Mouse (Mus musculus) spleen, adult 18-20 months (tissue): ENCODE measurements around the gene Gm49366.
A peak's percentile ranks its signal among the peaks of the same experiment; 100 is the strongest.
"Not testable (repeated sequence)": the region's sequence is repeated elsewhere in the genome, so short reads cannot be mapped to it uniquely, and the experiment has no call there.

ENCODE experiments used
- DNase-seq, 2 experiments: peaks; one replicate each; pipeline ENCODE4 v3.0.0; 2022; ENCODE audit warnings: mixed read lengths in 2 of 2

Gm49366 gene

GRCm38 (mm10) chr12:84038691-84039111 lies at the start of gene Gm49366:
Gene Gm49366, plus strand, starts transcription at chr12:84038935.
- DNase-seq, result not testable (repeated sequence)

GRCm38 (mm10) chr12:83989378-83989777 lies 49.4 kb upstream of the Gm49366 start:
- no peak for DNase-seq

DNA sequence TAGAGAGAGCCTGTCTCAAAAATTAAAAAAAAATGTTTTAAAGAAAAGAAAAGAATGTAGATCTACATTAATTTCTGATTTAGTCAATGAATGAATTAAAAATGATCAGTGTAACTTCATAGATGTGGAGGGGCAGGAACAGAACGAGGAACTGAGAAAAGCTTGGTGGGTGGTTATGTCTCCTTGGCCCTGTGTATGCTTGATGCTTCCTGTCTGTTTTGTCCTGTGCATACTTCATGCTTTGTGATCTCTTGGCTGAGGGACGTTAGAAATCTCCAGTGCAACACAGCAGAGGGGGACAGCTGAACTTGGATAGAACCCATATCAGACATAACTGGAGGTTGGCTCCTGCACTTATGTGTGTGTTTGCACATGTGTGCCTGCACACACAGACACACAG lies 41.5 kb upstream of the Gm49366 start:
- DNase-seq, result no peak

- no peak for DNase-seq
These were observed 40.2 kb upstream of the Gm49366 start for GRCm38 (mm10) chr12:83998341-83999107.

- DNase-seq, result not testable (repeated sequence)
These were observed 39.5 kb upstream of the Gm49366 start for GRCm38 (mm10) chr12:83999237-83999636.

DNA sequence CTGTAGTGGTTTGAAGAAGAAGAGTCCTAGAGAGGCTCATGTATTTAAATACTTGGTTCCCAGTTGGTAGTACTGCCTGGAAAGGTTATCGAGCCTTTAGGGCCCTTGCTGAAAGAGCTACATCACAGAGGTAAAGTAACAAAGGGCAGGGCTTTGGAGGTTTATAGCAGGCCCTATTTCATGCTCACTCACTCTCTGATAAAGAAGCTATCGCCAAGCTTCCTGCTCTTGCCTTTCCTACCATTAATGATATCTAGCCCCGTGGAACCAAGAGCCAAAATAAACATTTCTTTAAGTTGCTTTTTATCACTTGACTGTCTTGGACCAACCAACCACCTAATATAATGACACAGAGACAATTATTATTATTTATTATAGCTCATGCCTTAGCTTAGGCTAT lies 38.3 kb upstream of the Gm49366 start:
- no peak for DNase-seq

GRCm38 (mm10) chr12:84003866-84004265 lies 34.9 kb upstream of the Gm49366 start:
- DNase-seq, result no peak

GRCm38 (mm10) chr12:84008251-84008650 lies 30.5 kb upstream of the Gm49366 start:
- DNase-seq, result no peak

GRCm38 (mm10) chr12:84008729-84009128 lies 30.0 kb upstream of the Gm49366 start:
- no peak for DNase-seq

GRCm38 (mm10) chr12:84009171-84009965 lies 29.4 kb upstream of the Gm49366 start, which contains the start of gene Acot1:
Gene Acot1, plus strand, starts transcription at chr12:84009490.
- DNase-seq, result peak; percentile 15 to 40

GRCm38 (mm10) chr12:84010201-84010600 lies 28.5 kb upstream of the Gm49366 start:
- no peak for DNase-seq

GRCm38 (mm10) chr12:84011251-84012040 lies 27.3 kb upstream of the Gm49366 start:
- DNase-seq, result no peak

- no peak for DNase-seq
These were observed 25.6 kb upstream of the Gm49366 start for GRCm38 (mm10) chr12:84013130-84013529.

DNA sequence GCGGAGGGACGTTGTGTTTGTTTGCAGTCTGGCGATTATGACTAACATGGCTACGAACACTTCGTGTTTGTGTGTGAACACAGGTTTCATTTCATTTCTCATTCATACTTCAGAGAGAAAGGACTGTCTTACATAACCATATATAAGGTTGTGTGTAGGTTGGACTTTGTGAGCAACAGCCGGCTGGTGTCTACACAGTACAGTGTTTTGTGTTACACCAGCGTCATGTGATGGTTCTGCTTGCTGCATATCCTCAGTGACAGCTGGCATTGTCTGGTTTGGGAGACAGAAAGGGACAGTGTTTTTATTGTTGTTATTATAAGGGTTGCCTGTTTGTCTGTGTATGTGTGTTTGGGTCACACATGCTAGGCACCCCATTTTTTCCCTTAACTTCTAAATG lies 25.0 kb upstream of the Gm49366 start:
- DNase-seq, result no peak

DNA sequence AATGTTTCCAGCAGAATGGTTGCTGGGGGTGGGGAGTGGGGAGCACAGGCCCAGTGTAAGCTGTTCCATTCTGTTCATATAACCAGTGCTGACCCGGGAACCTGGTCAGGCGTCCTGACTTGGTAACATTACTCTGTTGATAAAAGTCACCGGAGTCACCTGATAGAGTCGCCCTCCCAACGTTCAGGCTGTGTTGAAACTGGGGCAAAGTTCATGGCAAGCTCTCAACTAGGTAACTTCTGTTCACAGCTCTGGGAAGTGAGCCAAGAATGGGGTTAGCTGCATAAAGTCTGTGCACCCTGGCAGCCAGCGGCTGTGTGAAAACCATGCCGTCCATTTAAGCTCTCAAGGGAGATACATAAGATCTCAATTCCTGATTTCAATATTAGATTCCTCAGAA lies 18.2 kb upstream of the Gm49366 start:
- not testable (repeated sequence) for DNase-seq

DNA sequence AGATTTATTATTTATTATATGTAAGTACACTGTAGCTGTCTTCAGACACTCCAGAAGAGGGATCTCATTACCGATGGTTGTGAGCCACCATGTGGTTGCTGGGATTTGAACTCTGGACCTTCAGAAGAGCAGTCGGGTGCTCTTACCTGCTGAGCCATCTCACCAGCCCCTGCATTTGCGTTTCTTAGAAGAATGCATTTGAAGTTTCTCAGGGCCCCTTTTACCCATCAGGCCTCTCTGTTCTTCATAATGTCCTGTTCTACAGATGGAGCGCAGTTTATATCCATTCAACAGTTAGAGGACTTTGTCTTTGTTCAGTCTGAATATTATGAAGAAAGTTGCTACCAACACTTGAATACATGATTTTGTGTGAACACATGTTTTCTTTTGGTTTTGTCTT lies 16.5 kb upstream of the Gm49366 start:
- DNase-seq, result not testable (repeated sequence)

GRCm38 (mm10) chr12:84023052-84023745 lies 15.5 kb upstream of the Gm49366 start:
- DNase-seq, result no peak

- DNase-seq, result no peak
These were observed 12.8 kb upstream of the Gm49366 start for GRCm38 (mm10) chr12:84025888-84026287.

GRCm38 (mm10) chr12:84028328-84028727 lies 10.4 kb upstream of the Gm49366 start:
- DNase-seq, result not testable (repeated sequence)

- DNase-seq, result not testable (repeated sequence)
These were observed 9.7 kb upstream of the Gm49366 start for GRCm38 (mm10) chr12:84029043-84029442.

DNA sequence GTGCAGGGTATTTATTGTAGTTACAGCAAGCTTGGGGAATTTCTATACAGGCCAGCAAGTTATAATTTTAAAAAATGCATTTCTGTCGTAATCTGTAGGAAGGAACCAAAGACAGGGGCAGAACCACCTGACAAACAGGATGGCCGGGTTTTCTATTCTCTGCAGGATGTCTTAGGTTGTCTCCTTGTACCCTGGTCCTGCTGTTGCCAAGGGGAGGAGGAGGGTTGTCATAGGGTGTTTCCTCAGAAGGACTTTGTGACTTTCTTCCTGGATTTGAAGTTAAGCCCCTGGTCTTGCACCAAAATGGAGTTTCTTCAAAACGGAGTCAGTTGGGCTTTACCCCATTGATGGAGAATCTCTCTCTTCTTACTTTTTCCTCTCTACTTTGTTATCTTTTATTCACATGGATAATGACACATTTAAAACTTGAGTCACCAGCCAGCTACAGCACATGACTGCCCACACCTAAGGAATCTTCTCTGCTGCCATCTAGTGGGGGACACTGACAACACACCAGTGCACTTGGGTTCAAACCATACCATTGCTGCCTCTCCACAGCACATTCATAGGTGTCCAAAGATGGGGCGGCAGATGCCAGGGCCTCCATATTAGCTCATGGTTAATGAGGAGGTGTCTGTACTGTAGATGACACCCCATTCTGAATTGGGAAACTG lies 7.9 kb upstream of the Gm49366 start:
- DNase-seq, result peak; percentile 36 to 72

DNA sequence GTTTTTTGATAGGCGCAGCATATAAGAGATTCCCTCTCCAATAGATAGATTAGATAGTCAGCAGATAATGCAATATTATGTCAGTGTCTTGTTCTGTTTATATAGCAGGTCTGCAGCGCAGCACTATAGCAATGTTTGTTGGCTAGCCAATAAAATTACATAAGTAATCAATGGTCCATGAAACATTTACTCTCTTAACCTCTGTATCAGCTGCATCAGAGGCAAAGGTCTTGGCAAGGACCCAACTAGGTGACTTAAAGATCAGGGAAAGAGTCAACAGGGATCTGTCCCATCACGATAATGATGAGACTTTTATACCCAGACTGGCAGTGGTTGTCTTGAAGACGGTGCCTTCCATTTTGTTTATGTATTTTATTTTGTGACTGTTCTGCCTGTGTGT lies 5.9 kb upstream of the Gm49366 start:
- DNase-seq, result no peak
